Mouse (Mus musculus) embryonic facial prominence, embryonic 14.5 days (tissue): ENCODE measurements at regions not wholly inside any gene's neighbourhood (a gene's known extent, or its start where the extent isn't known, plus 50 kb on each side); places are given as distances from the start of the nearest gene placed in this dataset.

Experiments
- ATAC-seq: fragments of 200-750 bp; cut with Nextera tagmentation; 2 replicates; pipeline ENCODE4 v1.8.0; 2017; ENCODE audit warnings: low read depth, moderate number of reproducible peaks, moderate TSS enrichment
- DNase-seq: peaks from one replicate; pipeline ENCODE4 v3.0.0-alpha.2; 2015; ENCODE audit warnings: low spot score
- H3K27ac ChIP-seq: fragments of 300-500 bp; sonication (generic); replicated peaks from 2 replicates; pipeline ENCODE4 v1.5.1; 2014; ENCODE audit warnings: low read depth, mild to moderate bottlenecking, low read length, moderate library complexity
- H3K27me3 ChIP-seq: fragments of 300-500 bp; sonication (generic); replicated peaks from 2 replicates; pipeline ENCODE4 v1.6.1; 2014; ENCODE audit warnings: low read length; ENCODE audit not compliant: control insufficient read depth, insufficient read depth
- H3K36me3 ChIP-seq: fragments of 300-500 bp; sonication (generic); 2 replicates; pipeline ENCODE4 v1.6.1; 2014; ENCODE audit warnings: low read length, mixed read lengths; ENCODE audit not compliant: control insufficient read depth, insufficient read depth
- H3K4me1 ChIP-seq: fragments of 300-500 bp; sonication (generic); 2 replicates; pipeline ENCODE4 v1.6.1; 2014; ENCODE audit warnings: antibody characterized with exemption, low read length; ENCODE audit not compliant: control insufficient read depth, insufficient read depth
- H3K4me2 ChIP-seq: fragments of 300-500 bp; sonication (generic); 2 replicates; pipeline ENCODE4 v1.6.1; 2014; ENCODE audit warnings: low read depth, mild to moderate bottlenecking, low read length, moderate library complexity, mixed read lengths
- H3K4me3 ChIP-seq: fragments of 300-500 bp; sonication (generic); 2 replicates; pipeline ENCODE4 v1.5.1; 2014; ENCODE audit warnings: low read depth, mild to moderate bottlenecking, low read length
- H3K9ac ChIP-seq: fragments of 300-500 bp; sonication (generic); 2 replicates; pipeline ENCODE4 v1.6.1; 2014; ENCODE audit warnings: low read depth, mild to moderate bottlenecking, low read length, moderate library complexity, mixed read lengths
- H3K9me3 ChIP-seq: fragments of 300-500 bp; sonication (generic); 2 replicates; pipeline ENCODE4 v1.6.1; 2016; ENCODE audit warnings: low read length; ENCODE audit not compliant: control insufficient read depth
- WGBS: fragments of 180-500 bp; shearing (Covaris S2); extraction: QIAGEN DNeasy Blood & Tissue Kit; methylation state at CpG from one replicate; pipeline ENCODE4 v1.1.7; 2014; 5-methylcytosine and 5-hydroxymethylcytosine counted together

DNA sequence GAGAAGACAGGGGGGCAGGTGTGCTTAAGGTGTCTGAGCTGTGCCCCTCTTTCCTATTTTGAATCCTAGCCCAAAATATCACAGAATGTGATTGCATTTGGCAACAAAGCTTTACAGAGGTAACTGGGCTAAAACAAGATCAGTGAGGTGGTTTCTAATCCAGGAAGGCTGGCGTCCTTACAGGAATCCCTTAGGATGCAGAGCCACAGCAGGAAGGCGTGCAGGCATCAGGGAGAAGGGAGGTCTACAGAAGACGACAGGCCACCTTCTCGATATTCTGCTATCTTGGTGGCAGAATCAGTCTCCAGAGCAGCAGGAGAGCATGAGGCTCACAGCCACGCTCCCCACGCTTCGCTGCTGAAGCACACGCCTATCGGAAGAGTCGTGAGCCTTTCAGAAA lies 189.6 kb upstream of the Serp2 start:
- no peaks in the 10 kb centered on the region for H3K9me3 ChIP-seq
- H3K4me3 ChIP-seq, result no peak overlapping the region
- H3K4me1 ChIP-seq, result 0 out of 2 replicates have a peak, but pooled peaks cover 3% of the 10 kb centered on the region
- H3K36me3 ChIP-seq, result no peaks in the 10 kb centered on the region
- no peak overlapping the region for H3K27ac ChIP-seq
- no peak for DNase-seq
- H3K4me2 ChIP-seq, result no peak overlapping the region
- no peak overlapping the region for H3K9ac ChIP-seq
- ATAC-seq, result no peak
- 86% methylated on average over 10 of the region's 10 CpGs for WGBS
- no peaks in the 10 kb centered on the region for H3K27me3 ChIP-seq

DNA sequence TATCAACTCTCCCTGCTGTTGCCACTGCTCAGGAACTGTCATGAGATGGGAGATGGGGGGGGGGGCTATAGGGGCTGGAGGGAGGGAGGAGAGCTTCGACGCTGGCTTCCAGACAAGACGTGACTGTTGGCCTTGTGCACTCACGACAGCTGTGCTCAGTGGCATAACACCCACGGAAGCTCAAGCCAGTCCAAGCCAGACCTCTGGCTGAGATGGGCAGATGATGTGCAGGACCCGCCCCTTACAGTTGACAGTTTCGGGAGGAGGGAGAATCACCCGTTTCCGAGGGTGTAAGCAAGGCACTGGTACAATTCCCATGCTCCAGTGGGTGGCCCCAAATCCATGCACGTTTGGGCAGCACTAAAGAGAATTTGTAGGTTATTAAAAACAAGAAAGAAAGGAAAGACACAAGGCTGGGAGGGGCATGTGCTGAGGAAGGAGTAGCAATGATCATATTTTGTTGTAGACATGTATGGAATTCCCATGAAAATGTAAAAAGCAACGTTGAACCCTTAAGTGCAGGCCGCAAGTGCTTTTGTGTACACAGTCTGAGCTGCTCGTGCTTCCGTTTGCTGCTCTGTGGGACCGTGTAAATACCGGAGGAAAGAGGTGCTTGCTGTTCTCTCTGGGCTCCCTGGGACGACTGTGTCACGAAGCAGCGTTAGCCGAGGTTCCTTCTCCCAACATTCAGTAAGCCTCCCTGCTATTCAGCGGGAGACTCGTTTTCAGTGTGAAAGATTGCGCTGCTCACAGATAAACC lies 188.2 kb upstream of the Serp2 start:
- H3K4me2 ChIP-seq, result no peak overlapping the region
- ATAC-seq, result no peak; the same call in 1 of the 2 replicates
- H3K27ac ChIP-seq, result no peak overlapping the region

GRCm38 (mm10) chr14:76742297-76742696 lies 185.6 kb upstream of the Serp2 start:
- DNase-seq (no peak), ATAC-seq (no peak)
- WGBS, result 64% methylated on average over 5 of the region's 5 CpGs
- H3K4me2 ChIP-seq, result no peak overlapping the region
- no peaks in the 10 kb centered on the region for H3K36me3 ChIP-seq
- no peak overlapping the region for H3K4me3 ChIP-seq
- H3K9me3 ChIP-seq, result no peaks in the 10 kb centered on the region
- H3K27me3 ChIP-seq, result no peaks in the 10 kb centered on the region
- 0 out of 2 replicates have a peak, but pooled peaks cover 3% of the 10 kb centered on the region for H3K4me1 ChIP-seq
- H3K27ac ChIP-seq, result no peak overlapping the region
- H3K9ac ChIP-seq, result no peak overlapping the region

More for the DNA sequence above, 188.2 kb upstream of the Serp2 start:
- H3K36me3 ChIP-seq, result no peaks in the 10 kb centered on the region
- H3K9ac ChIP-seq, result no peak overlapping the region
- H3K4me3 ChIP-seq, result no peak overlapping the region
- DNase-seq, result no peak
- no peaks in the 10 kb centered on the region for H3K9me3 ChIP-seq
- no peaks in the 10 kb centered on the region for H3K27me3 ChIP-seq
- 76% methylated on average over 23 of the region's 23 CpGs for WGBS
- 0 out of 2 replicates have a peak, but pooled peaks cover under 1% of the 10 kb centered on the region for H3K4me1 ChIP-seq

DNA sequence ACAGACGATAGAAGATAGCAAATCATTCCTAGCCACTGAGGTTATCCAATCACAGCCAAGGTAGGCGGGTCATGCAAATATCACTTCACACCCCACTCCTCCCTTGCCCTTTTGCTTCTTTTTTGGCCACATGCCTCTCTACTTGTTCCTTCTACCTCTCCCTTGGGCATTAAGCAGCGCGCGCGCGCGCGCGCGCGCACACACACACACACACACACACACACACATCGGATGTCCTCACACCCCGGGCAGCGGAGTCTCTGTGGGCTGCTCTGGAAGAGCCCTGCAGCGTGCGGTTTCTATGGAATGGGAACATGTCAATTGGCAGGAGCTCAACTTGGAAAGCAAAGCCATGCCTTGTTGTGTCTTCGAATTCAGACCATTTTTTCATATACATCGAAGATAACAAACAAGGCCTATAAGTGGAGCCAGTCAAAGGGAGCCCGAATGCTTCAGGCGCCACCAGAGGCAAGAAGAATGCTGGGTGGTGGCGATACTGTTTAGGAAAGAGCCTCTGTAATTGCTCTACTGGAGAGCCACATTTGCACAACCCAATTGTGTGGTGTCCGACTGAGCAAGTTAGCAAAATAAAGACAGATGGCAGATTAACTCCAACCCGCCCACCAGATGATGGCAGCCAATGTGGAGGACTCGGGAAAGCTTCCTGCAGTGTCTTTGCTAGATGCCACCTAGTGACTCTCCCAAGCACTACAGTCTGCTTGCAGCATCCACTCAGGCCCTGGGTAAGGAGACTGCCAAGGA lies 183.3 kb upstream of the Serp2 start:
- Histone ChIP-seq H3K4me1 (0 out of 2 replicates have a peak, but pooled peaks cover 3% of the 10 kb centered on the region), H3K9me3 (no peaks in the 10 kb centered on the region), H3K9ac (no peak overlapping the region), H3K4me3 (no peak overlapping the region), H3K27ac (peak overlapping the region; percentile 34), H3K4me2 (peak overlapping the region; percentile 31; the same call in 1 of the 2 replicates), H3K36me3 (no peaks in the 10 kb centered on the region), H3K27me3 (no peaks in the 10 kb centered on the region)
- DNase-seq (peak; percentile 88), ATAC-seq (peak; percentile 70)
- 64% methylated on average over 25 of the region's 25 CpGs for WGBS

DNA sequence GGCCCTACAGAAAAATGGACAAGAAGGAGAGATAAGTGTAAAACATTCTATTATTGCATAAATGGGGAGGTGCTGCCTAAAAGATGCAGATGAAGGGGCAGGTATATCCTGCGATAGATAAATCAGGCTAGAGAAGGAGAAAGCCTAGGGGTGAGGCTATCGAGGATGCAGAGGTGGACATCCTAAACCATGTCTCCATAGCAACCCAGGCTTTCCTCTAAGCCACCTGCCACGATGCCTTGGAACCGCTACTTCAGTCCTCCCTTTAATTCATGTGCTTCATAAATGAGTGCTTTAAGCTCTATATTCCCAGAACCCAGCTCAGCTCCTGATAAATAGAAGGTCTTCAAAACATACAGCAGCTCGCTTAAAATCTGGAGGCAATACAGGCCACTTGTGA lies 179.3 kb upstream of the Serp2 start:
- no peak overlapping the region for H3K4me3 ChIP-seq
- 87% methylated on average over 5 of the region's 5 CpGs for WGBS
- no peak overlapping the region for H3K27ac ChIP-seq
- no peak for ATAC-seq
- H3K9me3 ChIP-seq, result no peaks in the 10 kb centered on the region
- H3K4me1 ChIP-seq, result 0 out of 2 replicates have a peak, but pooled peaks cover 3% of the 10 kb centered on the region
- no peaks in the 10 kb centered on the region for H3K27me3 ChIP-seq
- no peak overlapping the region for H3K9ac ChIP-seq
- no peaks in the 10 kb centered on the region for H3K36me3 ChIP-seq
- H3K4me2 ChIP-seq, result no peak overlapping the region
- DNase-seq, result no peak

DNA sequence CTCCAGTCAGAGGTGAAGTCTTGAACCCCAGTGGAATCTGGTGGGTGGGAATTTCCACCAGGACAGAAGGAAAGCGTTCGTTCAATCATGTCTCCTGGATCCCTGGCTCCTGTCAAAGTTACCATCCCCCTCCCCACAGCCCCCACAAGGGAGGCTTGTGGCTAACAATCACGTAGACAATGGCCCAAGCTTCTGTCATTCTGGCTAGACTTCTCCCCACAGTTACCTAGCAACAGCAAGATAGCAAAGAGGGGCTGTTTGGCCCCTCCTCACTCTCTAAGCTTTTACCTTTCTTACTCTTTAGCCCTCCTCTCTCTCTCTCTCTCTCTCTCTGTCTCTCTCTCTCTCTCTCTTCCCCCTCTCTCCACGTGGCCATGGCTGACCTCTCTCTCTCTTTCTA lies 178.4 kb upstream of the Serp2 start:
- WGBS, result 48% methylated on average over 4 of the region's 4 CpGs
- Histone ChIP-seq H3K27ac (no peak overlapping the region), H3K9ac (no peak overlapping the region), H3K9me3 (no peaks in the 10 kb centered on the region), H3K4me2 (no peak overlapping the region), H3K36me3 (no peaks in the 10 kb centered on the region), H3K4me3 (no peak overlapping the region), H3K27me3 (no peaks in the 10 kb centered on the region), H3K4me1 (0 out of 2 replicates have a peak, but pooled peaks cover 3% of the 10 kb centered on the region)
- no peak for DNase-seq
- no peak for ATAC-seq

- Histone ChIP-seq H3K27me3 (no peaks in the 10 kb centered on the region), H3K27ac (0 out of 2 replicates have a peak overlapping the region, but pooled peaks have one; percentile 11), H3K4me3 (no peak overlapping the region), H3K4me1 (no peaks in the 10 kb centered on the region), H3K9ac (no peak overlapping the region), H3K9me3 (no peaks in the 10 kb centered on the region), H3K36me3 (no peaks in the 10 kb centered on the region), H3K4me2 (no peak overlapping the region)
- 75% methylated on average over 8 of the region's 8 CpGs for WGBS
- DNase-seq (peak; percentile 89), ATAC-seq (peak; percentile 89)
Measured at GRCm38 (mm10) chr14:76733258-76733823, 176.7 kb upstream of the Serp2 start.

GRCm38 (mm10) chr14:76731096-76731986 lies 174.7 kb upstream of the Serp2 start:
- H3K4me2 ChIP-seq, result no peak overlapping the region
- no peaks in the 10 kb centered on the region for H3K36me3 ChIP-seq
- no peaks in the 10 kb centered on the region for H3K27me3 ChIP-seq
- no peaks in the 10 kb centered on the region for H3K9me3 ChIP-seq
- DNase-seq (peak; percentile 41), ATAC-seq (no peak)
- 73% methylated on average over 19 of the region's 19 CpGs for WGBS
- H3K4me3 ChIP-seq, result no peak overlapping the region
- H3K9ac ChIP-seq, result no peak overlapping the region
- H3K27ac ChIP-seq, result no peak overlapping the region
- H3K4me1 ChIP-seq, result no peaks in the 10 kb centered on the region
